Mouse (Mus musculus): ENCODE data around the gene Gm6176. TPM values are rescaled to one million over a fixed set of nuclear protein-coding genes. Genes with fewer than 3 reads are reported as not detected.
"Not testable (repeated sequence)": the region's sequence is repeated elsewhere in the genome, so short reads cannot be mapped to it uniquely, and the experiment has no call there.

Gm6176 gene
- polyA plus RNA-seq (2015; fragmentation: Nextera tagmentation; extraction: Ambion mirVana) = not detected in 2 replicates

- not testable (repeated sequence) for H3K9ac ChIP-seq (replicated peaks); H3K27me3 ChIP-seq (replicated peaks); H3K4me3 ChIP-seq (replicated peaks); H3K4me2 ChIP-seq; ATAC-seq (ENCODE audit: low FRiP score); H3K9me3 ChIP-seq (replicated peaks); H3K4me1 ChIP-seq; H3K36me3 ChIP-seq; H3K27ac ChIP-seq (replicated peaks)
- WGBS = no CpG with 5 or more reads among the region's 1 CpGs
Measured at GRCm38 (mm10) chr7:22056205-22056604, at the start of gene Gm6176. Gm6176 (minus strand) TSS chr7:22056305.

GRCm38 (mm10) chr7:22068757-22069156, 12.7 kb upstream of the Gm6176 start, which contains the start of gene Vmn1r139:
Vmn1r139 (plus strand) TSS chr7:22069057.
- not testable (repeated sequence) for H3K9ac ChIP-seq (replicated peaks); H3K27me3 ChIP-seq (replicated peaks); H3K4me3 ChIP-seq (replicated peaks); H3K27ac ChIP-seq (replicated peaks); H3K4me1 ChIP-seq; ATAC-seq (ENCODE audit: low FRiP score); H3K9me3 ChIP-seq (replicated peaks); H3K36me3 ChIP-seq; H3K4me2 ChIP-seq
- WGBS = no CpG with 5 or more reads among the region's 7 CpGs

- WGBS = no CpG with 5 or more reads among the region's 2 CpGs
- H3K9me3 ChIP-seq (replicated peaks); H3K36me3 ChIP-seq; H3K27me3 ChIP-seq (replicated peaks); H3K4me2 ChIP-seq; H3K4me1 ChIP-seq; H3K9ac ChIP-seq (replicated peaks); H3K4me3 ChIP-seq (replicated peaks); H3K27ac ChIP-seq (replicated peaks); ATAC-seq (ENCODE audit: low FRiP score): not testable (repeated sequence)
Measured at GRCm38 (mm10) chr7:22028797-22029196, 27.3 kb downstream of the Gm6176 start, which contains the start of gene Vmn1r138. Vmn1r138 (minus strand) TSS chr7:22028897.

Other genes starting within 250 kb of the Gm6176 start
- gene Vmn1r135, start 224.0 kb downstream of the Gm6176 start, polyA plus RNA-seq (2015; fragmentation: Nextera tagmentation; extraction: Ambion mirVana) = not detected in 2 replicates
- gene Gm5725, start 212.0 kb downstream of the Gm6176 start, polyA plus RNA-seq (2015; fragmentation: Nextera tagmentation; extraction: Ambion mirVana) = not detected in 2 replicates
- not detected in 2 replicates for gene Gm5891, start 135.0 kb downstream of the Gm6176 start, polyA plus RNA-seq (2015; fragmentation: Nextera tagmentation; extraction: Ambion mirVana)
- gene Vmn1r137, start 61.7 kb downstream of the Gm6176 start, polyA plus RNA-seq (2015; fragmentation: Nextera tagmentation; extraction: Ambion mirVana) = not detected in 2 replicates
- gene Vmn1r138, start 27.4 kb downstream of the Gm6176 start, polyA plus RNA-seq (2015; fragmentation: Nextera tagmentation; extraction: Ambion mirVana) = not detected in 2 replicates
- gene Vmn1r139, start 12.8 kb upstream of the Gm6176 start, polyA plus RNA-seq (2015; fragmentation: Nextera tagmentation; extraction: Ambion mirVana) = not detected in 2 replicates
- gene Gm16451, start 61.9 kb upstream of the Gm6176 start, polyA plus RNA-seq (2015; fragmentation: Nextera tagmentation; extraction: Ambion mirVana) = not detected in 2 replicates
- not detected in 2 replicates for gene Gm10666, start 78.4 kb upstream of the Gm6176 start, polyA plus RNA-seq (2015; fragmentation: Nextera tagmentation; extraction: Ambion mirVana)
- not detected in 2 replicates for gene Vmn1r142, start 107.7 kb upstream of the Gm6176 start, polyA plus RNA-seq (2015; fragmentation: Nextera tagmentation; extraction: Ambion mirVana)
- gene Vmn1r143, start 133.1 kb upstream of the Gm6176 start, polyA plus RNA-seq (2015; fragmentation: Nextera tagmentation; extraction: Ambion mirVana) = not detected in 2 replicates
- gene Gm8653, start 145.0 kb upstream of the Gm6176 start, polyA plus RNA-seq (2015; fragmentation: Nextera tagmentation; extraction: Ambion mirVana) = not detected in 2 replicates
- not detected in 2 replicates for gene Gm8453, start 173.2 kb upstream of the Gm6176 start, polyA plus RNA-seq (2015; fragmentation: Nextera tagmentation; extraction: Ambion mirVana)

Data from neural tube, embryonic 15.5 days (tissue).